Mouse (Mus musculus) lung, postnatal 0 days (tissue): ENCODE measurements around the gene Atp6v1g1. TPM values are rescaled to one million over a fixed set of nuclear protein-coding genes. Genes with fewer than 3 reads are reported as not detected.
A peak's percentile ranks its signal among the peaks of the same experiment; 100 is the strongest.

Source experiments
- ATAC-seq: fragments of 200-750 bp; cut with Nextera tagmentation; 2 replicates; pipeline ENCODE4 v1.8.0; 2017; ENCODE audit warnings: moderate library complexity
- DNase-seq: peaks from one replicate; pipeline ENCODE4 v3.0.0-alpha.2; 2016; ENCODE audit warnings: low spot score
- H3K27ac ChIP-seq: fragments of 300-500 bp; sonication (generic); 2 replicates; pipeline ENCODE4 v1.5.1; 2014; ENCODE audit warnings: antibody characterized with exemption, mild to moderate bottlenecking, low read length, mixed read lengths
- H3K27me3 ChIP-seq: fragments of 300-500 bp; sonication (generic); replicated peaks from 2 replicates; pipeline ENCODE4 v1.6.1; 2014; ENCODE audit warnings: low read length, mixed read lengths; ENCODE audit not compliant: insufficient read depth
- H3K36me3 ChIP-seq: fragments of 300-500 bp; sonication (generic); 2 replicates; pipeline ENCODE4 v1.6.1; 2014; ENCODE audit warnings: low read length, mixed read lengths; ENCODE audit not compliant: insufficient read depth
- H3K4me1 ChIP-seq: fragments of 300-500 bp; sonication (generic); 2 replicates; pipeline ENCODE4 v1.6.1; 2014; ENCODE audit warnings: antibody characterized with exemption, low read depth, low read length, mixed read lengths; ENCODE audit not compliant: insufficient read depth
- H3K4me2 ChIP-seq: fragments of 300-500 bp; sonication (generic); replicated peaks from 2 replicates; pipeline ENCODE4 v1.6.1; 2014; ENCODE audit warnings: low read depth, mild to moderate bottlenecking, low read length, moderate library complexity, mixed read lengths
- H3K4me3 ChIP-seq: fragments of 300-500 bp; sonication (generic); 2 replicates; pipeline ENCODE4 v1.5.1; 2014; ENCODE audit warnings: low read depth, low read length
- H3K9ac ChIP-seq: fragments of 300-500 bp; sonication (generic); replicated peaks from 2 replicates; pipeline ENCODE4 v1.6.1; 2014; ENCODE audit warnings: low read depth, mild to moderate bottlenecking
- H3K9me3 ChIP-seq: fragments of 300-500 bp; sonication (generic); 2 replicates; pipeline ENCODE4 v1.6.1; 2016; ENCODE audit warnings: low read length, mixed read lengths
- CTCF ChIP-seq: IDR thresholded peaks from 2 replicates; pipeline ENCODE4 v1.5.1; 2016; ENCODE audit warnings: antibody characterized with exemption, mild to moderate bottlenecking
- EP300 ChIP-seq: IDR thresholded peaks from 2 replicates; pipeline ENCODE4 v1.6.1; 2016; ENCODE audit warnings: antibody characterized with exemption, mild to moderate bottlenecking, control low read depth
- WGBS: fragments of 180-500 bp; shearing (Covaris S2); extraction: QIAGEN DNeasy Blood & Tissue Kit; methylation state at CpG from one replicate; pipeline ENCODE4 v1.1.7; 2014; 5-methylcytosine and 5-hydroxymethylcytosine counted together
- polyA plus RNA-seq: library from polyadenylated mRNA; unstranded; fragments of >200 nt; fragmentation: Nextera tagmentation; extraction: Ambion mirVana; gene quantifications from 2 replicates; pipeline ENCODE4 v1.2.1, GENCODE M21; 2015

Gene Atp6v1g1
- polyA plus RNA-seq, 1 experiment from 2014 or later = 364 TPM

- WGBS = 46% methylated on average over 10 of the region's 10 CpGs
- no peak overlapping the region for H3K9ac ChIP-seq
Observed at GRCm38 (mm10) chr4:63543746-63544493, 652 bp upstream of the Atp6v1g1 start.

GRCm38 (mm10) chr4:63545231-63545958 is 823 bp downstream of the Atp6v1g1 start:
- peak overlapping the region; percentile 86 for H3K4me3 ChIP-seq
- H3K4me2 ChIP-seq = peak overlapping the region; percentile 73
- H3K36me3 ChIP-seq = no peaks in the 10 kb centered on the region
- H3K4me1 ChIP-seq = peaks cover 9% of the 10 kb centered on the region
- ATAC-seq (peak; percentile 30), DNase-seq (peak; percentile 88)
- peak; percentile 86 for TF ChIP-seq EP300
- TF ChIP-seq CTCF = no peak
- 7% methylated on average over 26 of the region's 26 CpGs for WGBS
- H3K9ac ChIP-seq = peak overlapping the region; percentile 94
- no peaks in the 10 kb centered on the region for H3K9me3 ChIP-seq
- H3K27me3 ChIP-seq = no peaks in the 10 kb centered on the region
- peak overlapping the region; percentile 90 for H3K27ac ChIP-seq

More at GRCm38 (mm10) chr4:63543746-63544493, 652 bp upstream of the Atp6v1g1 start:
- Histone ChIP-seq H3K9me3 (no peaks in the 10 kb centered on the region), H3K4me3 (0 out of 2 replicates have a peak overlapping the region, but pooled peaks have one; percentile 86), H3K4me2 (peak overlapping the region; percentile 30), H3K27me3 (no peaks in the 10 kb centered on the region), H3K27ac (no peak overlapping the region), H3K36me3 (no peaks in the 10 kb centered on the region), H3K4me1 (peaks cover 9% of the 10 kb centered on the region)
- TF ChIP-seq EP300 = no peak
- peak; percentile 35 for TF ChIP-seq CTCF
- DNase-seq (no peak), ATAC-seq (peak; percentile 18)

GRCm38 (mm10) chr4:63546441-63547055 is 2.0 kb downstream of the Atp6v1g1 start:
- peak overlapping the region; percentile 73 for H3K4me2 ChIP-seq
- peaks cover 9% of the 10 kb centered on the region for H3K4me1 ChIP-seq
- TF ChIP-seq EP300 (no peak), CTCF (no peak)
- H3K9ac ChIP-seq = 0 out of 2 replicates have a peak overlapping the region, but pooled peaks have one; percentile 3
- peak overlapping the region; percentile 86; the same call in 1 of the 2 replicates for H3K4me3 ChIP-seq
- H3K27me3 ChIP-seq = no peaks in the 10 kb centered on the region
- peak overlapping the region; percentile 90 for H3K27ac ChIP-seq
- peaks cover 8% of the 10 kb centered on the region for H3K36me3 ChIP-seq
- H3K9me3 ChIP-seq = no peaks in the 10 kb centered on the region
- 47% methylated on average over 6 of the region's 6 CpGs for WGBS
- DNase-seq (peak; percentile 33), ATAC-seq (no peak)

- no peak for DNase-seq
- WGBS = 21% methylated on average over 1 of the region's 1 CpGs
- ATAC-seq = no peak
Observed at GRCm38 (mm10) chr4:63547799-63548198, 3.2 kb downstream of the Atp6v1g1 start.

GRCm38 (mm10) chr4:63548491-63548890 is 3.9 kb downstream of the Atp6v1g1 start:
- Histone ChIP-seq H3K4me1 (peaks cover 9% of the 10 kb centered on the region), H3K4me3 (no peak overlapping the region), H3K9ac (no peak overlapping the region), H3K36me3 (peaks cover 22% of the 10 kb centered on the region), H3K27me3 (no peaks in the 10 kb centered on the region), H3K4me2 (no peak overlapping the region), H3K9me3 (no peaks in the 10 kb centered on the region), H3K27ac (no peak overlapping the region)
- DNase-seq (no peak), ATAC-seq (no peak)
- TF ChIP-seq CTCF (0 out of 2 replicates have a peak, but pooled peaks have one; percentile 16), EP300 (no peak)
- 67% methylated on average over 3 of the region's 3 CpGs for WGBS

More at GRCm38 (mm10) chr4:63547799-63548198, 3.2 kb downstream of the Atp6v1g1 start:
- Histone ChIP-seq H3K27ac (0 out of 2 replicates have a peak overlapping the region, but pooled peaks have one; percentile 6), H3K4me3 (no peak overlapping the region), H3K4me2 (no peak overlapping the region), H3K9ac (no peak overlapping the region), H3K9me3 (no peaks in the 10 kb centered on the region), H3K36me3 (peaks cover 20% of the 10 kb centered on the region), H3K4me1 (peaks cover 9% of the 10 kb centered on the region), H3K27me3 (no peaks in the 10 kb centered on the region)
- TF ChIP-seq CTCF = no peak

GRCm38 (mm10) chr4:63550908-63551307 is 6.3 kb downstream of the Atp6v1g1 start:
- no peak for ATAC-seq
- Histone ChIP-seq H3K4me3 (no peak overlapping the region), H3K27me3 (no peaks in the 10 kb centered on the region), H3K4me2 (no peak overlapping the region), H3K9ac (no peak overlapping the region), H3K36me3 (peaks cover 22% of the 10 kb centered on the region), H3K4me1 (peaks cover 10% of the 10 kb centered on the region), H3K27ac (no peak overlapping the region), H3K9me3 (no peaks in the 10 kb centered on the region)
- TF ChIP-seq CTCF = no peak
- TF ChIP-seq EP300 = no peak
- 94% methylated on average over 3 of the region's 3 CpGs for WGBS
- no peak for DNase-seq
